Mouse (Mus musculus) olfactory bulb, adult 2 months (tissue): ENCODE data around the gene Tnrc6c.

ENCODE experiments used
- CTCF ChIP-seq: fragments of 200-500 bp; IDR thresholded peaks from 2 replicates; pipeline ENCODE4 v1.5.1; 2012; ENCODE audit warnings: low read depth, mild to moderate bottlenecking, low read length, moderate library complexity; ENCODE audit not compliant: insufficient read depth
- POLR2A ChIP-seq: fragments of 200-500 bp; IDR thresholded peaks from 2 replicates; pipeline ENCODE4 v1.6.1; 2012; ENCODE audit warnings: mild to moderate bottlenecking, low read depth, low read length, moderate library complexity; ENCODE audit not compliant: insufficient read depth

DNA sequence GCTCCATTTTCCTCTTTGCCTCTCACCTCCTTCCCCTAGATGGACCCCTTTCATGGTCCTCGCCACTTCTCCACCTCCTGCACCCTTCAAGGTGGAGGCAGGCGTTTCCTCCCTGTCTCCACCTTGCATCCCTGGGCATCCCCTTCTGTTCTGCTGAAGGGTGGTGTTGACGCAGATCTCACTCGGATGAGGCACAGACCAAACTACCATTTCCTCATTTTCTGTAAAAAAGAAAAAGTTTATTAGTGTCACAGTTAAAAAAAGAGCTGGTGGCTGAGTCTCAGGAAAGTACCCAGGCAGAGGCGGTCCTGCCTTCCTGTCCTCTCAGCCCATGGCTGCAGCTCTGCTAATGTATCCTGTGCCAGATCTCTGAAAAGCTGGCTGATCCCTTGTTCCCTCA, 145.1 kb downstream of the Tnrc6c start:
- no peak for TF ChIP-seq CTCF
- TF ChIP-seq POLR2A: no peak
